Mouse (Mus musculus) kidney, adult 8-10 months (tissue): Measurements from ENCODE around the gene Skint6.
A peak's percentile ranks its signal among the peaks of the same experiment; 100 is the strongest.
"Not testable (repeated sequence)": the region's sequence is repeated elsewhere in the genome, so short reads cannot be mapped to it uniquely, and the experiment has no call there.

Source experiments
- DNase-seq, 2 experiments: peaks; one replicate each; pipeline ENCODE4 v3.0.0; 2022

The Skint6 gene

DNA sequence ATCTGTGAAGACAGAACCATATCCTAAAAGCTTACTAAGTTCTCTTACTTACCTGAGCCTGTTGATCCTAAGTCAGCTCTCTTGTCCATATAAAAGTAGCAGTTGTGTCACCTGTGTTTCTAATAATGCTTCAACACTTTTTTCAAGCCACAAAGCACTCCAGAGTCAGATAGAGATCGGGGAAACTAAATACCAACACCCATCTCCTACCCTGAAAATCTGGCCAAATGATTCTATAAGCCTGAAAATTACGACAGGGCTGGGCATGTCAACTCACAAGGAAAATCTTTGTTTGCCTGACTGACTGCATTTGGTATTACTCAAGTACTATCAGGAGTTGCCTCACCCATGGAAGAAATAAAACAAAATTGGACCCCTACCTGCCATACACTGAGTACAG, at the start of gene Skint6:
Gene Skint6, minus strand, starts transcription at position 101 of the 400 bp plus-strand sequence.
- DNase-seq = no peak

DNA sequence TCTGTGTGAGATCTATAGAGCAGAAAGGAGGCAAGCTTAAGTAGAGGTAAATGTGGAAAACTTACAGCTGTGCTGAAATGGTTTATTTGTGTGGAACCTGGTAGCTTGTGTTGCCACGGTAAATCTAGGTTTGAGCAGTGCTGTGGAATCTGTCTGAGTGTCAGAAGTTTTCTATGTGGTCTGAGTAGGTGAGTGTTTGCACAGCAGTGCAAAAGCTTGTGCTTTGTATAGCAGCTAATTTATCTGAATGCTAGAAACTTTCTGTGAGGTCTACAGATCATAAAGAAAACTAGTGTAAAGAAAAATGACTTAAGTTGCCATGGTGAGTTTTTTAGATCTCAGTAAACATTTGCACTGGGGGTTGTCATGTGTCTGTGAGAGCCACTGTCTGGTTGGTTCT, 34.1 kb upstream of the Skint6 start:
- no peak for DNase-seq

DNA sequence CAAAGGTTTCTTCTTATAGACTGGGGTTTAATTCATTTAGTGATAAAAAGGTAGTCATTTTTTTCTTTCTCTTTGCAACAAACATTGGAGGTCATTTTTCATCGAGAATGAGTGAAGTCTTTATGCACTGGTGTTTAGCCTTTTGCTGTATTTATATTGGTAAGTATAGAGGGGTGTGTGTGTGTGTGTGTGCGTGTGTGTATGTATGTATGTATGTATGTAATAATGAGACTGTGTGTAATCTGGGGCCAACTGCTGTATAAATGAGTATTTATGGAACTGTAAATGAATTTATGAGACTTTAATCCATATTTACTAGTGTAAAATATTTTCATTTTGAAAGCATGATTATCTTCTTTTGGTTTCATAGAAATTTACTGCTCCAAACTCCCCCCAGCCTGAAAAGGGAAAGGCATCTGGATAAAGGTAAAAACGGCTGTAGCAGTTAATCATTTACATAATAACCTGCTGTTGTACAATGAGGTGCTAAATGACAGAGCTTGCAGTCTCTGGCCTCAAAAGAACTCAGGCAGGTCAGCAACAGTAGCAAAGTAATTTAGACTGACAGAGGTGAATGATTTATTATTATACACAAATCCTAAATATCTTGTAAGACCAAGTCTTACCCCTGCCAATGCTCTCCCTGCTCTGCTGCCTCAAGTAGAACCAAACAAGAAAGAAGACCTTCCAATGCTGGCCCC, 15.2 kb upstream of the Skint6 start:
- no peak for DNase-seq

DNA sequence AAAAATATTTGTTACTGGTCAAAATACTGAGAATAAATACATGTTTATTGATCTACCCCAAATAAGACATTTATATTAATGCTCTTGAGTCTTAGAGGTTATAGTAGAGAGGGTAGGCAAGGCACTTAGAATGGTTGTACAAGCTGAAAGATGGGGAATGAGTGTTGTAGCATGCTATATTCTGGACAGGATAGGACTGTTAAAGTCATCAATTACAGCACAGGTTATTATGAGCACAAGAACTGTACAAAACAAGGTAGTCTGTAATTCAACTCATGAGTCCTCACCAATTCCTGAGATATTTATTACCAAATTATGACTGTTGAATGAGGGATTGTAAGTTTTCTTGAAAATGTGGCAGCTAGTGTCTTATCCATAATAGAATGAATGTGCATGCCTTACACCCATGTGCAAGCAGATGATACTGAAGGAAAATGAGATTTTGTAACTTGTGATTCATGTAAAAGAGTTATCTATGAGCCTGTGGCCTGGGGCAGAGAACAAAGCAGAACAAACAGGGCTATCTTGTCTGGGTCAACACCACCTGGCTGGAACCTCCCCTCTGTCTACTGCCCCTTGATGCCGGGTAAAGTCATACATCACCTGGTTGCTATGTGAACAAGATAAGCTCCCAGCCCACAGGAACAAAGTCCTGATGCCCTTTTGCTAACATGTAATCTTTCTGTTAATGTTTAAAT, 23.3 kb downstream of the Skint6 start:
- no peak for DNase-seq

DNA sequence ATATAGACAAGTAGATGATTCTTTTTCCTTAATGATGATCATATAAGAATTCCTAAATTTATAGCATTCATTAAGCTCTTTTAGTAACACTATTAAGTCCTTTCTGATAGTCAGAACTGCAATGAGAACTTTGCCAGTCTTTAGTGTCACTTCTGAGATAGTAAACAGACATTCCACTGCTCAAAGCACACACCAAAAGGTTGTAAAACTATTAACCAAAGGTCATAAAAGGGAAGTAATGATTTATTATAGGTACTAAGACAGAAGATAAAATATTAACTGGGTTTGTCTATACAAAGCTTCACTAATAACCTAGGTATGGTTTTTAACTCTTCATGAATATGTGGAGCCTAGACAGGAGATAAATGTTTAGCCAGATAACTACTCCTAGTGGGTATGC, 41.0 kb downstream of the Skint6 start:
- no peak for DNase-seq

DNA sequence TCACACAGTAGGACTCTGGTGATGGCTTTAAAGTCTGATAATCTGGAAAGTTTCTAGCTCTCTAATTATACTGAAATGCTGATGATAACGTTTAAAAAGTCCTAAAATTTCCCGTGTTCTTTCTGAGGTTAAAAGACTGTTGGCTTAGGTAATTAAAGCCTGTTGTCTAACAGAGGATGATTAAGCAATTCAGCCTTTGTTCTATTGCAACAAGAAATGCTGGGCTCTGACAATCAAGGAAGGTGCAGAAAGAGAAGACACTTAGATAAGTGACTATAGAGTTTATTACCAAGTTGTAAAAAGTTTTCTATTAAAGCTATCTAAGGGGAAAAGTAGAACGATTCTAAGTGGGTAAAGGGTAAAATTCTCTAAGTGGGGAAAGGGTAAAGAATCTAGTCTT, 219.2 kb downstream of the Skint6 start:
- no peak for DNase-seq

DNA sequence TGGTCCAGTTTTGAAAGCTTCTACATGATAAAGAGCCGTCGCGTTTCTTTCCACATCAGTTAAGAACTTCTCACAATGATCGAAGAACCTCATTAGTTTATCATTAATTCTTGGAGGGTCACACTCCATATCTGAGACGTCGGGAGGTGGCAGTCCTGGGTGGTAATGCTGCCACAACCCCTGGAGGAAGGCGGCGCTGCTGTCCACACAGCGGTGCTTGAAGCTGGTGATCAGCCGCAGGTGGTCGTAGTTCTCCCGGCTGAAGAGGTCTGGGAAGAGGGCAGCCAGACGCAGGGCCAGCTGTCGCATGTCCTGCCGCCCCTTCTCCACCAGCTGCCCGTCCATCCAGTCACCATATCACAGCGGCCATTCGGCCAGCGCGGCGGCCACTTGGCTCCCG, 307.6 kb downstream of the Skint6 start:
- DNase-seq = not testable (repeated sequence)

DNA sequence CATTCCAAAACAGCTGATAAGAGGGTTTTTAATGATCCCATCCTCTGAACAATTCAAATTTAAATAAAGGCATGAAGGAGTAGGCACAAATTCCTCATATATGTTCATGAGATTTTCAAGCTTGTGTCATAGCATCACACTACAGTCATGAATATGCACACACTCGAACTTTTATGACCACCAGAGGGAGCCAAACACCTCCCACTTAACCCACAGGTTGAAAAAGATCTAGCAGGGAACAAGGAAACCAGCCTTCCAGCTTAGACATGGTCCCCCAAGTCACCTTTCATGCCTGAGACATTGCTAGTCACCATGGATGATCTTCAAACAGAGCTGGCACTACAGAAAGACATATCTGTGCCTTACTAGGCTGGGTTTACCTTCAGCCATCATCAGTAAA, 496.1 kb downstream of the Skint6 start:
- peak in 1 of 2 experiments; percentile 17 for DNase-seq

DNA sequence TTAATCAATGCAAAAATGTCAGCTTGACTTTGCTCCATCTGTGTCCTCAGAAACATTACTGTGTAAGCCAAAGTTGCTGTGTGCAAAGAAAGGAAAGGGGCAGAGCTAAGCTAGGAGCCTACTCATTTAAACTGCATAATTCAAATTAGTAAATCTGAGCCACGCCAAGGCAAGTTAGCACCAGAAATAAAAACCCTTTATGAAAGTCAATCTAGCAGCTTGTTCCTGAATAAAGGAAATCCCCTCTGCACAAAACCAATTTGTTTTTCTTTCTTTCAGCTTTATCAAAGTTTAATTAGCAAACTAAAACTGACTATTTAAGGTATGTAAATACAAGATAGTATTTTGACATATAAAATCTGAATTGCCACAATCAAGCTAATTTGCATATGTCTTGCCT, 512.0 kb downstream of the Skint6 start, which contains the start of gene Skint10:
Gene Skint10, minus strand, starts transcription at position 101 of the 400 bp plus-strand sequence.
- no peak for DNase-seq
